Mouse (Mus musculus): ENCODE results near the gene Clca3a1. TPM values are rescaled to one million over a fixed set of nuclear protein-coding genes. Genes with fewer than 3 reads are reported as not detected.

Gene Clca3a1
- total and polyA plus RNA-seq, 3 experiments: 0.27 TPM; not detected in 2

DNA sequence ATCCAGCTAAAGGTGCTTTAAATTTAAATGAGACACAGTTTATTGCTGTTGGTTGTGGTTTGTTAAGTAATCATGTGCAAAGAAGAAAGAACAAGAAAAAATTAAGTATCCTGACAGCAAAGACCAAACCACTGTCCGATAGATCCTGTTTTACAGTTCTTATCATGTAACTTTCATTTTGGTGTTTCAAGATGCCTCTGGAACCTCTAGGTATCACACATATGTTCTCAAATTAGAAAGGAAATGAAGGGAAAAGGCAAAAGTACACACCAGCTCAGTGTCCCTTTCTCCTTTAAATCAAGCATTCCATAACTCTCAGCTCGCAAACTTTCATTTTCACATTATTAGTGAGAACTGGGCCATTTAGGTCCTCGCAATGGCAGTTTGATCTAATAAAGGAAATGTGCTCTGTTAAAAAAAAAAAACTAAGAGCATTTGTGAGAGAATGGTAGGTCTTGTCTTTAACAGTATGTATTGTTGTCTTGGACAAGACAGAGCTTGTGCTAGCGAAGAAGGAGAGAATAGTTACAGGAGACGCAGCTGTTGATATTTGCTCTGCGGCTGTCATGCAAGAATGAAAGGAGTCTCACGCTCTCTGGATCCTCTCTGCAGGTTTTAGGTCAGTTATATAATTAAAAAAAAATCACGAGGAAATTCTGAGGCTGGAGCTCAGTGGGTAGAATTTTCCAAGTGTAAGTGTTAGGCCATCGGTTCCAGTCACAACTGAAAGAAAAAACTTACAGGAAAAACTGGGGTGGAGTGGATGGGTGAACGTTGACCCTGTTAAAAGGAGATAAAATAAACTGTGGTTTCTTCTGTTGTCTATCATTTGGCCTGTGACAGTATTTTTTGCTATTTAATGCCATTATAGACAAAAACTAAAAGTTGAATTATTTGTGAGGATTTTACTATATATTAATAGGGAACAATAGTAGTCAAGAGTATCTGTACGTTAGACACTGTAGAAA lies 24.7 kb upstream of the Clca3a1 start:
- no peak overlapping the region for H3K27ac ChIP-seq (ENCODE audit: insufficient read depth, low read depth)
- H3K9me3 ChIP-seq (replicated peaks; ENCODE audit: low read length): no peaks in the 10 kb centered on the region
- H3K79me2 ChIP-seq (replicated peaks; ENCODE audit: control insufficient read depth, extremely low read depth, insufficient read depth, poor library complexity, severe bottlenecking): no peaks in the 10 kb centered on the region
- peak overlapping the region; percentile 76 for H3K4me2 ChIP-seq (ENCODE audit: insufficient read depth, low read depth, poor library complexity, severe bottlenecking)
- no peaks in the 10 kb centered on the region for H3K4me1 ChIP-seq (ENCODE audit: control insufficient read depth in 1 of 2, insufficient read depth in 2 of 2)
- dilution Hi-C loops (cut with MboI; ENCODE audit: extremely low pct_ligation_motif_present, extremely low pct_unique_long_range_greater_than_20kb, low sequenced_read_pairs) (no loop called here), in situ Hi-C loops (cut with MboI; ENCODE audit: low pct_ligation_motif_present, low pct_unique_long_range_greater_than_20kb, low sequenced_read_pairs) (no loop called here)
- TF ChIP-seq JUND (conservative IDR thresholded peaks at IDR 0.05; ENCODE audit: low read depth, low read length): no peak
- no peak for TF ChIP-seq EP300 (IDR thresholded peaks at IDR 0.05; ENCODE audit: low read length)
- no peak for TF ChIP-seq PAX5 (IDR thresholded peaks at IDR 0.05; ENCODE audit: low read length)
- TF ChIP-seq TBP (conservative IDR thresholded peaks at IDR 0.05; ENCODE audit: low read depth, low read length): no peak
- no peak for TF ChIP-seq ELF1 (IDR thresholded peaks at IDR 0.05; ENCODE audit: low read depth, low read length)
- TF ChIP-seq MAZ (IDR thresholded peaks at IDR 0.05; ENCODE audit: low read depth, low read length): no peak
- no peak for TF ChIP-seq RAD21 (IDR thresholded peaks at IDR 0.05; ENCODE audit: low read depth, low read length)
- TF ChIP-seq GABPA (IDR thresholded peaks at IDR 0.05; ENCODE audit: insufficient replicate concordance, low read depth, low read length): no peak
- peak overlapping the region; percentile 13; the same call in 1 of the 2 replicates for H3K9ac ChIP-seq (ENCODE audit: insufficient read depth, low read depth)
- peaks cover 2% of the 10 kb centered on the region for H3K27me3 ChIP-seq (replicated peaks)
- no peaks in the 10 kb centered on the region for H3K36me3 ChIP-seq (replicated peaks in 1 of 2; ENCODE audit: control insufficient read depth in 1 of 2, insufficient read depth in 1 of 2, low read length in 1 of 2)
- no peak overlapping the region for H3K4me3 ChIP-seq (replicated peaks in 1 of 3; ENCODE audit: low read depth in 2 of 3, low read length in 2 of 3, poor library complexity in 1 of 3)
- DNase-seq (ENCODE audit: extremely low read depth): no peak

DNA sequence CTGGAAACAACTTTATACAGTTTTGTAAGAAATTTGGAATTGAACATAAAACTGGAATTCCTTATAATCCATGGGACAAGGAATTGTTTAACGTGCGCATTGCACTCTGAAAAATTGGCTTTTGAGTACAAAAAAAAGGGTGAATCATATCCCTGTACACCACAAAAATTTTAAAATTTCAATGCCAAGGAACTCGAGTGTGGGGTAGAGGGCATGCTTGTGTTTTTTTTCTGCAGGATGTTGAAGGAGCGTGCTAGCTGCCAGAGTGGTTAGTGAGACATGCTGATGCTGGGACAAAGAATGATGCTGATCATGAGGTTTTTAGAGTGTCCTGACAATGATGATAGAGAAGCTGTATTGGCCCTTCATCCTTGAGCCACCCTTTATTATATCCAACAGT lies 4.4 kb upstream of the Clca3a1 start:
- Histone ChIP-seq H3K4me2 (ENCODE audit: insufficient read depth, low read depth, poor library complexity, severe bottlenecking) (no peak overlapping the region), H3K4me1 (ENCODE audit: control insufficient read depth in 1 of 2, insufficient read depth in 2 of 2) (no peaks in the 10 kb centered on the region), H3K4me3 (replicated peaks in 1 of 3; ENCODE audit: low read depth in 2 of 3, low read length in 2 of 3, poor library complexity in 1 of 3) (no peak overlapping the region), H3K27me3 (replicated peaks) (no peaks in the 10 kb centered on the region), H3K9me3 (replicated peaks; ENCODE audit: low read length) (no peaks in the 10 kb centered on the region), H3K9ac (ENCODE audit: insufficient read depth, low read depth) (no peak overlapping the region), H3K79me2 (replicated peaks; ENCODE audit: control insufficient read depth, extremely low read depth, insufficient read depth, poor library complexity, severe bottlenecking) (no peaks in the 10 kb centered on the region), H3K36me3 (replicated peaks in 1 of 2; ENCODE audit: control insufficient read depth in 1 of 2, insufficient read depth in 1 of 2, low read length in 1 of 2) (no peaks in the 10 kb centered on the region), H3K27ac (ENCODE audit: insufficient read depth, low read depth) (no peak overlapping the region)
- dilution Hi-C loops (cut with MboI; ENCODE audit: extremely low pct_ligation_motif_present, extremely low pct_unique_long_range_greater_than_20kb, low sequenced_read_pairs) (no loop called here), in situ Hi-C loops (cut with MboI; ENCODE audit: low pct_ligation_motif_present, low pct_unique_long_range_greater_than_20kb, low sequenced_read_pairs) (no loop called here)
- TF ChIP-seq IRF4 (IDR thresholded peaks at IDR 0.05; ENCODE audit: low read depth, low read length) (no peak), ZC3H11A (IDR thresholded peaks at IDR 0.05; ENCODE audit: low read depth, low read length) (no peak)
- DNase-seq (ENCODE audit: extremely low read depth): no peak

DNA sequence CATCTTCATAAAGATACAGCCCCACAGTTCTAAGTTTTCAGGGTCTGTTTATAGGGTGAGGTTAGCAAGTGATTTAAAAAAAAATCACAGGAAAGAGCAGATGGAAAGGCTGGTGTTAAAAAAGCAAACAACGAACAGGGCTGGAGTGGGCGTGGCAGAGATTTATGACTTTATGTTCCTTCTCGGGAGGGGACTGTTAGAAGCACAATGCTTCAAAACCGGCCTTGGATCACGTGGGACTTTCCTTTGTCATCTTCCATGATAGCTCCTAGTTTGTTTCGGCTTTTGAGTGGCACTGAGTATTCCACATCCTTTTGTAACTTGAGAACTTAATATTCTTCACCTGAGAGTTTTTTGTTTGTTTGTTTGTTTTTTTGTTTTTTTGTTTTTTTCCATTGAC lies 677 bp upstream of the Clca3a1 start:
- in situ Hi-C loops (cut with MboI; ENCODE audit: low pct_ligation_motif_present, low pct_unique_long_range_greater_than_20kb, low sequenced_read_pairs): no loop called here
- Histone ChIP-seq H3K27me3 (replicated peaks) (no peaks in the 10 kb centered on the region), H3K9me3 (replicated peaks; ENCODE audit: low read length) (no peaks in the 10 kb centered on the region), H3K36me3 (replicated peaks in 1 of 2; ENCODE audit: control insufficient read depth in 1 of 2, insufficient read depth in 1 of 2, low read length in 1 of 2) (no peaks in the 10 kb centered on the region), H3K4me2 (ENCODE audit: insufficient read depth, low read depth, poor library complexity, severe bottlenecking) (no peak overlapping the region), H3K4me3 (replicated peaks in 1 of 3; ENCODE audit: low read depth in 2 of 3, low read length in 2 of 3, poor library complexity in 1 of 3) (no peak overlapping the region), H3K9ac (ENCODE audit: insufficient read depth, low read depth) (no peak overlapping the region), H3K79me2 (replicated peaks; ENCODE audit: control insufficient read depth, extremely low read depth, insufficient read depth, poor library complexity, severe bottlenecking) (no peaks in the 10 kb centered on the region), H3K27ac (ENCODE audit: insufficient read depth, low read depth) (no peak overlapping the region), H3K4me1 (ENCODE audit: control insufficient read depth in 1 of 2, insufficient read depth in 2 of 2) (no peaks in the 10 kb centered on the region)
- dilution Hi-C loops (cut with MboI; ENCODE audit: extremely low pct_ligation_motif_present, extremely low pct_unique_long_range_greater_than_20kb, low sequenced_read_pairs): no loop called here
- DNase-seq (ENCODE audit: extremely low read depth): no peak
- TF ChIP-seq MEF2A (IDR thresholded peaks at IDR 0.05; ENCODE audit: borderline replicate concordance, low read depth, low read length) (no peak), MAFK (IDR thresholded peaks at IDR 0.05; ENCODE audit: insufficient replicate concordance, low read length) (no peak), ELF1 (IDR thresholded peaks at IDR 0.05; ENCODE audit: low read depth, low read length) (no peak), MAZ (IDR thresholded peaks at IDR 0.05; ENCODE audit: low read depth, low read length) (no peak), CTCF (conservative IDR thresholded peaks at IDR 0.05 in 1 of 2, IDR thresholded peaks at IDR 0.05 in 1 of 2; ENCODE audit: low read depth in 2 of 2, low read length in 2 of 2) (no peak), PAX5 (IDR thresholded peaks at IDR 0.05; ENCODE audit: low read length) (no peak), USF2 (conservative IDR thresholded peaks at IDR 0.05; ENCODE audit: low read depth, low read length) (no peak), KAT2A (IDR thresholded peaks at IDR 0.05; ENCODE audit: insufficient replicate concordance, low read length) (no peak), JUN (IDR thresholded peaks at IDR 0.05; ENCODE audit: insufficient read depth, low read depth, low read length) (no peak), SIN3A (IDR thresholded peaks at IDR 0.05; ENCODE audit: low read length) (no peak), TCF12 (IDR thresholded peaks at IDR 0.05; ENCODE audit: low read depth, low read length) (no peak), MAX (IDR thresholded peaks at IDR 0.05; ENCODE audit: low read length) (no peak), ZC3H11A (IDR thresholded peaks at IDR 0.05; ENCODE audit: low read depth, low read length) (no peak), POLR2A (IDR thresholded peaks at IDR 0.05; ENCODE audit: low read depth, low read length) (no peak), GABPA (IDR thresholded peaks at IDR 0.05; ENCODE audit: insufficient replicate concordance, low read depth, low read length) (no peak), NELFE (IDR thresholded peaks at IDR 0.05; ENCODE audit: low read depth, low read length) (no peak), USF1 (IDR thresholded peaks at IDR 0.05; ENCODE audit: low read depth, low read length) (no peak), ETS1 (conservative IDR thresholded peaks at IDR 0.05; ENCODE audit: low read depth, low read length) (no peak), MXI1 (IDR thresholded peaks at IDR 0.05; ENCODE audit: low read depth, low read length) (no peak)

Measured in CH12.LX (cell line).